Mouse (Mus musculus) brain, embryonic 14.5 days (tissue): ENCODE data around the gene Nlrp9c.
"Not testable (repeated sequence)": the region's sequence is repeated elsewhere in the genome, so short reads cannot be mapped to it uniquely, and the experiment has no call there.

Source experiments
- CTCF ChIP-seq: fragments of 200-500 bp; IDR thresholded peaks from 2 replicates; pipeline ENCODE4 v1.5.1; 2012; ENCODE audit warnings: inconsistent platforms, mild to moderate bottlenecking, moderate library complexity, borderline replicate concordance; ENCODE audit not compliant: insufficient read depth, insufficient read length; ENCODE audit errors: extremely low read depth
- POLR2A ChIP-seq: fragments of 200-500 bp; IDR thresholded peaks from 2 replicates; pipeline ENCODE4 v1.6.1; 2012; ENCODE audit warnings: mild to moderate bottlenecking, inconsistent platforms, borderline replicate concordance; ENCODE audit not compliant: poor library complexity, insufficient read depth, insufficient read length, severe bottlenecking; ENCODE audit errors: extremely low read depth

DNA sequence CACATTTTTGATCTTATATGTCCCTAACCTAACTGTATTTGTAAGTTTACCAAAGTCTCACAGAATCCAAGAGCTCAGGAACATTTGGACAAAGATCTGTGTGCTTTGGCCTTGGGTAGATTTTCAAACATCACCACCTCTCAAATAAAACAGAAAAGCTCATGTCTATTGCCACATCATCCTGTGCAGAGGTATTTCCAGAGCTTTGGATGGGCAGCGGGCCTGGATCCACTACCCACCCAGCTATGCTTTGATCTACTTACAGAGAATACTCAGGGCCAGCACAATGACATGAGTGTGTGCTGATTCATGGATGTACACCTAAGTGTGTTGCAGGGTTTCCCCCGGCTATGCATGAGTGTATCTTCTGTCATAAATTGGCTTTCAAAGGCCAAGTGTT, 88.3 kb downstream of the Nlrp9c start:
- not testable (repeated sequence) for TF ChIP-seq POLR2A, CTCF
